Mouse (Mus musculus) hindbrain, postnatal 0 days (tissue): Measurements from ENCODE around the gene Vstm2l. TPM values are rescaled to one million over a fixed set of nuclear protein-coding genes. Genes with fewer than 3 reads are reported as not detected.

Experiments
- ATAC-seq: fragments of 200-750 bp; cut with Nextera tagmentation; 2 replicates; pipeline ENCODE4 v1.8.0; 2017; ENCODE audit warnings: mild to moderate bottlenecking, moderate TSS enrichment, moderate library complexity
- DNase-seq: peaks from one replicate; pipeline ENCODE4 v3.0.0-alpha.2; 2015; ENCODE audit warnings: low spot score
- H3K27ac ChIP-seq: fragments of 300-500 bp; sonication (generic); 2 replicates; pipeline ENCODE4 v1.5.1; 2014; ENCODE audit warnings: mild to moderate bottlenecking
- H3K27me3 ChIP-seq: fragments of 300-500 bp; sonication (generic); 2 replicates; pipeline ENCODE4 v1.6.1; 2014; ENCODE audit warnings: low read length, mixed read lengths; ENCODE audit not compliant: insufficient read depth
- H3K36me3 ChIP-seq: fragments of 300-500 bp; sonication (generic); 2 replicates; pipeline ENCODE4 v1.6.1; 2014; ENCODE audit warnings: low read length, mixed read lengths; ENCODE audit not compliant: insufficient read depth
- H3K4me1 ChIP-seq: fragments of 300-500 bp; sonication (generic); 2 replicates; pipeline ENCODE4 v1.6.1; 2014; ENCODE audit warnings: antibody characterized with exemption, low read length, mixed read lengths; ENCODE audit not compliant: insufficient read depth
- H3K4me2 ChIP-seq: fragments of 300-500 bp; sonication (generic); 2 replicates; pipeline ENCODE4 v1.6.1; 2014; ENCODE audit warnings: low read depth, mild to moderate bottlenecking, low read length, moderate library complexity, mixed read lengths
- H3K4me3 ChIP-seq: fragments of 300-500 bp; sonication (generic); 2 replicates; pipeline ENCODE4 v1.5.1; 2014; ENCODE audit warnings: low read length
- H3K9ac ChIP-seq: fragments of 300-500 bp; sonication (generic); replicated peaks from 2 replicates; pipeline ENCODE4 v1.6.1; 2014; ENCODE audit warnings: mild to moderate bottlenecking, low read length, moderate library complexity, mixed read lengths
- H3K9me3 ChIP-seq: fragments of 300-500 bp; sonication (generic); 2 replicates; pipeline ENCODE4 v1.6.1; 2016; ENCODE audit warnings: low read length, mixed read lengths
- CTCF ChIP-seq: IDR thresholded peaks from 2 replicates; pipeline ENCODE4 v1.5.1; 2016; ENCODE audit warnings: antibody characterized with exemption, control low read depth, low read depth
- WGBS: fragments of 180-500 bp; shearing (Covaris S2); extraction: QIAGEN DNeasy Blood & Tissue Kit; methylation state at CpG from one replicate; pipeline ENCODE4 v1.1.7; 2014; 5-methylcytosine and 5-hydroxymethylcytosine counted together
- polyA plus RNA-seq: library from polyadenylated mRNA; unstranded; fragments of >200 nt; fragmentation: Nextera tagmentation; extraction: Ambion mirVana; gene quantifications from 2 replicates; pipeline ENCODE4 v1.2.1, GENCODE M21; 2015
- total RNA-seq: library from RNA; depleted of rRNA; stranded (reverse); fragments of >200 nt; gene quantifications from 2 replicates; pipeline ENCODE4 v1.2.3, GENCODE M21; 2014

The Vstm2l gene
- total and polyA plus RNA-seq, 2 experiments from 2014 or later, result 46.4 to 326 TPM

DNA sequence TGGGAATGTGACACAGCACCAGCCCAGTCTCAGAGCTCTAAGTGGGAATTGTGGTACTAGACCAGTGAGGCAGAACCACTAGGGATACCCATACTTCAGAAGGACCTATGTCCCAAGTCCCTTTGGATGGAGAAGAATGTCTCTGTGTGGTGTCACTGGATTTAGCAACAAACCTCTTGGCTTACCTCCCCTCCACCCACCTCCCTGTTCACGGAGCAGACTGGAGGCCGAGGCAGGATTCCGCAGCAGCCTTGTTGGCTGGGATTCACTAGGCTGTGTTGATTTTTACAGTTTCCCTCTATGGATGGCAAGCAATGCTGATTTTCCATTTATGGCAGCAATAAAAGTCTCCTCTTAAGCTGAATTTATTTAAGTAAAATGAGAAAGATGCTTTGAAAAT is 12.5 kb downstream of the Vstm2l start:
- ATAC-seq, result no peak
- Histone ChIP-seq H3K4me2 (no peak overlapping the region), H3K4me3 (no peak overlapping the region), H3K9me3 (no peaks in the 10 kb centered on the region), H3K27ac (0 out of 2 replicates have a peak overlapping the region, but pooled peaks have one; percentile 1), H3K36me3 (no peaks in the 10 kb centered on the region), H3K9ac (no peak overlapping the region), H3K4me1 (peaks cover 13% of the 10 kb centered on the region), H3K27me3 (no peaks in the 10 kb centered on the region)
- DNase-seq, result no peak
- no peak for TF ChIP-seq CTCF
- WGBS, result 46% methylated on average over 3 of the region's 3 CpGs

DNA sequence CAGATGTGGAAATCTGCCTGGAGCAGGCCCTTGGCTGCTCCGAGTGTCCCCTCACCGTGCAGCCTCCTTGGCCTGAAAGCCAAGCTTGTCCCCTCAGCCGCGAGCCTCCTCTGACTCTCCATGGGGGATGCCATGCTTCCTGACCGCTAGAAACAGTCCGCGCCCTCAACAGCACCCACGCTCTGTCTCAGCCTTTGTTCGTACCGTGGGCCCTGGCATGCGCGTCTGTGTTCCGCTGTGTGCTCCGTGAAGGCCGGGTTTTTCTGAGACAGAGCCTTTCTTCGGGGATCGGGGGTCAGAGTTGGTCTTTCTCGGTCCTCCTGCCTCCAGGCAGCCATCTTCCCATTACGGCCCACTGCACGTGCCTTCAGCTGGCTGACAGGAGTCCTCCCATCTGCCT is 12.9 kb downstream of the Vstm2l start:
- ATAC-seq, result no peak
- peak; percentile 18 for DNase-seq
- H3K27me3 ChIP-seq, result no peaks in the 10 kb centered on the region
- H3K4me1 ChIP-seq, result peaks cover 11% of the 10 kb centered on the region; the same call in 1 of the 2 replicates
- H3K27ac ChIP-seq, result 0 out of 2 replicates have a peak overlapping the region, but pooled peaks have one; percentile 1
- H3K36me3 ChIP-seq, result no peaks in the 10 kb centered on the region
- no peak overlapping the region for H3K4me2 ChIP-seq
- WGBS, result 31% methylated on average over 20 of the region's 20 CpGs
- no peak for TF ChIP-seq CTCF
- H3K4me3 ChIP-seq, result no peak overlapping the region
- H3K9ac ChIP-seq, result no peak overlapping the region
- H3K9me3 ChIP-seq, result no peaks in the 10 kb centered on the region

DNA sequence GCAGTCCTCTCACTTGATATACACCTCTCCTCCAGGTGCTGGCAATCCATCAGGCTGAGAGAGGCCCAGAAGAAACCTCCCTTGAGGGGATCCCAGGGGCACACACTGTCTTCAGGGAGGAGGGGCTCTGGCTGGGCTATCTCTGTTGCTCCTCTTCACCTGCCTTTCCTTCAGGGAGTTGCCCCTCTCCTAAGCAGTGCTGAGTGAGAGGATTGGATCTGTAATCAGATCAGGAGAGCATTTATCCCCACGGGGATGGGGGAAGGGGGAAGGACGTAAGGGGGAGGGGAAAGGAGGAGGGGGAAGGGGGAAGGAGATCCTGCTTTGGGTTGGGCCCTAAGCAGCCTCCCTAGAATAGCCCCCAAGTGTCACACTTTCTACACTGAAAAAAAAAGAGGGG is 13.4 kb downstream of the Vstm2l start:
- Histone ChIP-seq H3K27ac (0 out of 2 replicates have a peak overlapping the region, but pooled peaks have one; percentile 1), H3K9me3 (no peaks in the 10 kb centered on the region), H3K36me3 (no peaks in the 10 kb centered on the region), H3K9ac (no peak overlapping the region), H3K4me3 (no peak overlapping the region), H3K4me2 (no peak overlapping the region), H3K27me3 (no peaks in the 10 kb centered on the region), H3K4me1 (peaks cover 9% of the 10 kb centered on the region; the same call in 1 of the 2 replicates)
- ATAC-seq (no peak), DNase-seq (no peak)
- no peak for TF ChIP-seq CTCF
- 29% methylated on average over 2 of the region's 2 CpGs for WGBS

DNA sequence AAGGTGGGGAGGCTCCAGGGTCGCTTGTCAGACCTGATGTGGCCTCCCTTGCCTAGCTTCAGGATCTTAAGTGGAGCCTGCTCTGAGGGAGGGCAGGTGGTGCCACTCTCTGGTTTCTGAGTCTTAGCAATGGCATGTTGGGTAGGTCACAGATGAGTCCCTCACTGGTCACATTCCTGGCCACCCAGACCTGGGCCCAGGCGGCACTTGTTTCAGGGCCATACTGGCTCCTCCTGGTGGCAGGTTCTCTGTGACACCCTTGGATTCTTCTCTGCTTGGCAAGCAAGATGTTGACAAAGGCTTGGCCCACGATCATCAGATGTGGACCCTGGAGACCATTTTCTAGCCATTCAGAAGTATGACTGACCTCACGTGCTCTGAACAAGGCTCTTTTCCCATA is 18.2 kb downstream of the Vstm2l start:
- peak; percentile 47 for TF ChIP-seq CTCF
- ATAC-seq, result no peak
- Histone ChIP-seq H3K9me3 (no peaks in the 10 kb centered on the region), H3K4me2 (no peak overlapping the region), H3K36me3 (no peaks in the 10 kb centered on the region), H3K27ac (no peak overlapping the region), H3K27me3 (no peaks in the 10 kb centered on the region), H3K4me1 (no peaks in the 10 kb centered on the region), H3K9ac (no peak overlapping the region), H3K4me3 (no peak overlapping the region)
- WGBS, result 71% methylated on average over 4 of the region's 4 CpGs
- DNase-seq, result no peak

DNA sequence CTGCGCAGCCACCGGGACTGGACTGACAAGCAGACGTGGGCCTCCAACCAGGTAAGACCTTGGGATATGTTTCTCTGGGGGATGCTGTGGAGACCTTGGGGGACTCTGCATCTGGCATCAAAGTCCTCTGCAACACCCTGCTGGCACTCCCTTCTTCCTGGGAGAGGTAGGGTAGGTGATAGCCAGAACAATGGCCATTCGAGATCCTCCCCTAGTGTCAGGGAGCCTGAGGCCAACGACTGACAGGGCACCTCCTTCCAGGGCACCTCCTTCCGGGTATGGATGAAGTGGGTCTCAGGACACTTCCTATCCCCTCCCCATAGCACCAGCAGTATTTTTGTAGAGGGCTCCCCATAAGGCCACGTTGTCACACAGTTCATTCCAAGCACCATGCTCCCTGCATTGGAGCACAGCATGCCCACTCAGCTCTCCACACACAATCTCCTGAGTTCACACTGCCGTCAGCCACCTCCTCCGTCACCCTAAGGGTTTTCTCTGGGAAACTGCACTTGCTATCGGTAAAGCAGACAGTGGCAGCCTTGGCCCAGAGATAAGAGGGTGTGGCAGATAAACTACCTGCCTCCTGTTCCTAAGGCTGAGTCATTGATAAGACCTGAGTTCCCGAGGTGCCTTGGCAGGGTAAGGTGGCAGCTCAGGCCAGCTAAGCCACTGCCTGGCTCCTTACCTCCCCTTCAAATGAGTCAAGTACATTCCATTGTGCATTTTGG is 21.2 kb downstream of the Vstm2l start:
- TF ChIP-seq CTCF, result no peak
- Histone ChIP-seq H3K27ac (no peak overlapping the region), H3K9me3 (no peaks in the 10 kb centered on the region), H3K4me2 (no peak overlapping the region), H3K9ac (no peak overlapping the region), H3K36me3 (no peaks in the 10 kb centered on the region), H3K4me3 (no peak overlapping the region), H3K27me3 (no peaks in the 10 kb centered on the region), H3K4me1 (0 out of 2 replicates have a peak, but pooled peaks cover 2% of the 10 kb centered on the region)
- ATAC-seq (no peak), DNase-seq (no peak)
- 72% methylated on average over 11 of the region's 11 CpGs for WGBS

DNA sequence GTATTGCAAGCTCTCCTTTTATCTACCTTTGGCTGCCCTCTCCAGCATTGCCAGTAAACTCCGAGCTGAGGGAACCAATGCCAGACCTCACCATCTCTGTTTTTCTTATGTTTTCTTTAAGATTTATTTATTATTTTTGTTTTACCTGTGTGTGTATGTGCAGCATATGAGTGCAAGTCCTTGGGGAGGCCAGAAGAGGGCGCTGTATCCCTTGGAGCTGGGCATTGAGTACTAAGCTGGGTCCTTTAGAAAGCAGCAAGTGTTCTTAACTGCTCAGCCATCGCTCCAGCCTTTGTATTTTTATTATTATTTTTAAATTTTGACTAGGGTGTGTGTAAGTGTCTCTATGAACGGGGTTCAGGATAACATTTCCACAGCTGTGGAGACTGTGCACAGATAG is 22.2 kb downstream of the Vstm2l start:
- H3K27ac ChIP-seq, result no peak overlapping the region
- H3K27me3 ChIP-seq, result no peaks in the 10 kb centered on the region
- TF ChIP-seq CTCF, result peak; percentile 26; the same call in 1 of the 2 replicates
- H3K4me3 ChIP-seq, result no peak overlapping the region
- no peak overlapping the region for H3K4me2 ChIP-seq
- DNase-seq, result no peak
- WGBS, result 91% methylated on average over 4 of the region's 4 CpGs
- peaks cover 8% of the 10 kb centered on the region for H3K4me1 ChIP-seq
- H3K9me3 ChIP-seq, result no peaks in the 10 kb centered on the region
- no peak overlapping the region for H3K9ac ChIP-seq
- H3K36me3 ChIP-seq, result no peaks in the 10 kb centered on the region
- no peak for ATAC-seq

DNA sequence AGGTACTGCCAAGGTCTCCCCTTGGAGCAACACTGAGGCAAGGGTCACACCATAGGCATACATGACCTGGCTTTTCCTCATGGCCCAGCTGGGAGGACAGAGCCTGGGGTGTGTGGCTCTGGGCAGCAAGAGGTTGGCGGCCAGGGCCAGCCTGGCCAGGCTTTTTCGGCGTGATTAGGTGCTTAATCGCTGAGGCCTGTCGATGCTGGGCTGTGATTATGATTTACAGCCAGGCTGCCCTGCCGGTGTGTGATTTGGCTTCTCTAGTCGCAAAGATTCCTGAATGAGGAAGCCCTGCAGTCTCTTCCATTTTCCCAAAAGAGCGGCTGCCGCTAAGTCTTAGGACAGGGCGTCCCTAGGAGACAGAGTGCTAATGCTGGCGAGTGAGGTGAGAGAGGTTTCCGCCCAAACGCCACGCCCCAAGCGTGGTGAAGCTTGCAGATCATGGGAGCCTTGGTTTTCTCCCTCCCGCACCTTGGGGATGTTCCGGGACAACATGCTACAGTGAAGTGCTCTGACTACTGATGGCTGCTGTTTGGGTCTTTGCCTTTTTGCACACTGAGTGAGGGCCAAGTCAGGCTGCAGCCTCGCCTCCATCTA is 26.2 kb downstream of the Vstm2l start:
- Histone ChIP-seq H3K27ac (0 out of 2 replicates have a peak overlapping the region, but pooled peaks have one; percentile 11), H3K4me1 (peaks cover 21% of the 10 kb centered on the region), H3K4me2 (peak overlapping the region; percentile 0; the same call in 1 of the 2 replicates), H3K4me3 (no peak overlapping the region), H3K9ac (no peak overlapping the region), H3K36me3 (no peaks in the 10 kb centered on the region), H3K9me3 (no peaks in the 10 kb centered on the region), H3K27me3 (no peaks in the 10 kb centered on the region)
- ATAC-seq, result no peak
- TF ChIP-seq CTCF, result no peak
- 9% methylated on average over 18 of the region's 18 CpGs for WGBS
- peak; percentile 30 for DNase-seq
